ENCODE assay signal across 1 mouse cellular context in the genomic region with DNA sequence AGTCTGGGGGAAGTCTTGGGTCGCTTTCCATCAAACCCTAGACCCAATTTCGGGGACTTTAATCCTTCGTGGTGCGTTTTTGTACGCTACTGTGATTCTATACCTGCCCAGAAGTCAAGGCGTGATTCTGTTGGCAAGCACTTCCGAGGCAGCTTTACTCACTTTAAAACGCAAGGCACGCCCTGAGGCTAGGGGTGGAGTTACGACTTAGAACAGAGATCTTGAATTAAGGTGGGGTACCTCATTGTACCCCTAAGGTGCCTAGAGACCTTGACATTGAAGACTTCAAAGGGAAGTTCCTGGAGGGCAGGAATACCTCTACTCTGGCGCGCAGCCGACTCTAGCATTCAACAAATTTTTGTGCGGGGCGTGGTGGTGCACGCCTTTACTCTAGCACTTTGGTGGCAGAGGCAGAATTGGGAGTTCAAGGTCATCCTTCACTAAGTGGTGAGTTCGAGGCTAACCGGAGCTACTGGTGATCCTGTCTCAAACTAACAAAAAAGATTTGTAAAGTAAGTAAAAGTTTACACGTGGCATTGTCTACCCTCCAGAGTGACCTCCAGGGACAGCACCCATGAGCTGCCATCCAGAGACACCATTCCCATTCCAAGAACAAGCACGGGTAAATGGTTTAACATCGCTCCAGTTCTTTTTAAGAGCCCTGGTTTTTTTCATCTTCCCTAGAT.
TF ChIP-seq lines count a peak whose summit lies in the region.

No protein-coding gene starts in this region.

TF ChIP-seq in CH12.LX, 34 proteins besides CTCF, POLR2A, EP300 and RAD21 (continued from another document):
- no peak for TF ChIP-seq NRF1 (IDR thresholded peaks at IDR 0.05; ENCODE audit: low read depth, low read length)
- TF ChIP-seq IRF4 (IDR thresholded peaks at IDR 0.05; ENCODE audit: low read depth, low read length): no peak; the same call in 1 of the 2 replicates
- 0 out of 2 replicates have a peak, but pooled peaks have one; percentile 43 for TF ChIP-seq MEF2A (IDR thresholded peaks at IDR 0.05; ENCODE audit: borderline replicate concordance, low read depth, low read length)
- TF ChIP-seq MAZ (IDR thresholded peaks at IDR 0.05; ENCODE audit: low read depth, low read length): peak; percentile 41; the same call in 1 of the 2 replicates
- TF ChIP-seq NELFE (IDR thresholded peaks at IDR 0.05; ENCODE audit: low read depth, low read length): peak; percentile 6
- TF ChIP-seq MYC (IDR thresholded peaks at IDR 0.05; ENCODE audit: low read depth, low read length): peak; percentile 64
- TF ChIP-seq MXI1 (IDR thresholded peaks at IDR 0.05; ENCODE audit: low read depth, low read length): peak; percentile 66; the same call in 1 of the 2 replicates
- no peak for TF ChIP-seq USF1 (IDR thresholded peaks at IDR 0.05; ENCODE audit: low read depth, low read length)
- no peak for TF ChIP-seq CHD2 (IDR thresholded peaks at IDR 0.05; ENCODE audit: low read length)
- no peak for TF ChIP-seq MAFK (IDR thresholded peaks at IDR 0.05; ENCODE audit: insufficient replicate concordance, low read length)
- TF ChIP-seq ZNF384 (IDR thresholded peaks at IDR 0.05; ENCODE audit: low read depth, low read length): no peak
- peak; percentile 63; the same call in 1 of the 2 replicates for TF ChIP-seq MAX (IDR thresholded peaks at IDR 0.05; ENCODE audit: low read length)
- TF ChIP-seq JUND (conservative IDR thresholded peaks at IDR 0.05; ENCODE audit: low read depth, low read length): no peak
- no peak for TF ChIP-seq JUN (IDR thresholded peaks at IDR 0.05; ENCODE audit: insufficient read depth, low read depth, low read length)
- peak; percentile 82 for TF ChIP-seq CHD1 (IDR thresholded peaks at IDR 0.05; ENCODE audit: low read depth, low read length)
- TF ChIP-seq BHLHE40 (IDR thresholded peaks at IDR 0.05; ENCODE audit: low read depth, low read length): no peak
- peak; percentile 90 for TF ChIP-seq RCOR1 (conservative IDR thresholded peaks at IDR 0.05; ENCODE audit: low read depth, low read length)
- peak; percentile 8; the same call in 1 of the 2 replicates for TF ChIP-seq TCF12 (IDR thresholded peaks at IDR 0.05; ENCODE audit: low read depth, low read length)
- no peak; the same call in 1 of the 2 replicates for TF ChIP-seq ELF1 (IDR thresholded peaks at IDR 0.05; ENCODE audit: low read depth, low read length)
- TF ChIP-seq GABPA (IDR thresholded peaks at IDR 0.05; ENCODE audit: insufficient replicate concordance, low read depth, low read length): no peak
- peak; percentile 30; the same call in 1 of the 2 replicates for TF ChIP-seq POLR2AphosphoS2 (IDR thresholded peaks at IDR 0.05; ENCODE audit: low read depth, low read length)
- no peak; the same call in 1 of the 2 replicates for TF ChIP-seq USF2 (conservative IDR thresholded peaks at IDR 0.05; ENCODE audit: low read depth, low read length)
- TF ChIP-seq ZKSCAN1 (IDR thresholded peaks at IDR 0.05; ENCODE audit: borderline replicate concordance, low read depth, low read length): no peak
- 0 out of 2 replicates have a peak, but pooled peaks have one; percentile 0 for TF ChIP-seq ETS1 (conservative IDR thresholded peaks at IDR 0.05; ENCODE audit: low read depth, low read length)
- no peak for TF ChIP-seq UBTF (IDR thresholded peaks at IDR 0.05; ENCODE audit: low read depth, low read length)
- no peak for TF ChIP-seq PAX5 (IDR thresholded peaks at IDR 0.05; ENCODE audit: low read length)
- no peak for TF ChIP-seq HCFC1 (IDR thresholded peaks at IDR 0.05; ENCODE audit: low read depth, low read length)
- peak; percentile 2; the same call in 1 of the 2 replicates for TF ChIP-seq KAT2A (IDR thresholded peaks at IDR 0.05; ENCODE audit: insufficient replicate concordance, low read length)
